Mouse (Mus musculus) right cerebral cortex, postnatal 14 days (tissue): ENCODE measurements around the gene Il10ra.

Experiments used
- DNase-seq: peaks from one replicate; pipeline ENCODE4 v3.0.0; 2022

Il10ra gene

GRCm38 (mm10) chr9:45255967-45256366, 13.0 kb downstream of the Il10ra start:
- DNase-seq: no peak

- no peak for DNase-seq
Observed at GRCm38 (mm10) chr9:45255431-45255830, 13.5 kb downstream of the Il10ra start.

- DNase-seq: no peak
Observed at GRCm38 (mm10) chr9:45254605-45255004, 14.3 kb downstream of the Il10ra start.

GRCm38 (mm10) chr9:45254021-45254420, 14.9 kb downstream of the Il10ra start:
- DNase-seq: no peak

GRCm38 (mm10) chr9:45252395-45252794, 16.6 kb downstream of the Il10ra start:
- no peak for DNase-seq

GRCm38 (mm10) chr9:45251990-45252389, 17.0 kb downstream of the Il10ra start:
- no peak for DNase-seq

- no peak for DNase-seq
Observed at GRCm38 (mm10) chr9:45251281-45251680, 17.7 kb downstream of the Il10ra start.

GRCm38 (mm10) chr9:45250306-45250705, 18.6 kb downstream of the Il10ra start:
- no peak for DNase-seq

- no peak for DNase-seq
Observed at GRCm38 (mm10) chr9:45247536-45247935, 21.4 kb downstream of the Il10ra start.

GRCm38 (mm10) chr9:45246060-45246459, 22.9 kb downstream of the Il10ra start:
- no peak for DNase-seq

- no peak for DNase-seq
Observed at GRCm38 (mm10) chr9:45245432-45245831, 23.5 kb downstream of the Il10ra start.

GRCm38 (mm10) chr9:45241397-45241796, 27.6 kb downstream of the Il10ra start:
- no peak for DNase-seq

GRCm38 (mm10) chr9:45236744-45237143, 32.2 kb downstream of the Il10ra start:
- no peak for DNase-seq

GRCm38 (mm10) chr9:45235668-45236227, 33.2 kb downstream of the Il10ra start:
- no peak for DNase-seq

GRCm38 (mm10) chr9:45229359-45229758, 39.6 kb downstream of the Il10ra start:
- no peak for DNase-seq

GRCm38 (mm10) chr9:45221567-45221966, 47.4 kb downstream of the Il10ra start:
- peak; percentile 98 for DNase-seq

GRCm38 (mm10) chr9:45219644-45220043, 49.3 kb downstream of the Il10ra start:
- DNase-seq: no peak

GRCm38 (mm10) chr9:45215526-45216179, 53.3 kb downstream of the Il10ra start:
- no peak for DNase-seq

GRCm38 (mm10) chr9:45212001-45212400, 56.9 kb downstream of the Il10ra start:
- no peak for DNase-seq

GRCm38 (mm10) chr9:45207015-45207743, 61.8 kb downstream of the Il10ra start:
- DNase-seq: no peak

- no peak for DNase-seq
Observed at GRCm38 (mm10) chr9:45206121-45206520, 62.8 kb downstream of the Il10ra start.

GRCm38 (mm10) chr9:45205143-45205542, 63.8 kb downstream of the Il10ra start:
- DNase-seq: no peak
